Mouse (Mus musculus): ENCODE results near the gene Spata21. TPM values are rescaled to one million over a fixed set of nuclear protein-coding genes. Genes with fewer than 3 reads are reported as not detected.

The Spata21 gene
- total RNA-seq (2017): not detected in 2 replicates

DNA sequence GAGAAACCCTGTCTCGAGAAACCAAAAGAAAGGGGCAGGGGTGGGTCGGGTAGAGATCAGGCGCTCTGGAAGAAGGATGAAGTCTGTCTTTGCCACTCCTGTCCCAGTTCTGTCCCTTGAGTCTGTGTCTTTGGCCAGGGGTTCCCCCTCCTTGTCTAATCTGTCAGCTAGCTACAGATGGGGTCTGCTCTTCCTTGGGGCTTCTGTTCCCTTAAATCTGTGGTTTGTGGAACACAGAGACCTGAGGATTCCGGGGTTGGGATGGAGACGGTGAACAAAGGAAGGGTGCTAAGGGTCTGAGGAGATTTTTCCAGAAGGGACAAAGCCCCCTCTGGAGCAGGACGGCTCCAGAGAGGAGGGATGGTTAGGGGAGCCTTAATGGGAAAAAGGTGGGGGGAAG lies at the start of gene Spata21:
TSS of gene Spata21 (plus strand) at position 301 of the 400 bp plus-strand sequence.
- ATAC-seq (replicated peaks; ENCODE audit: low read depth, poor library complexity, severe bottlenecking): no peak

DNA sequence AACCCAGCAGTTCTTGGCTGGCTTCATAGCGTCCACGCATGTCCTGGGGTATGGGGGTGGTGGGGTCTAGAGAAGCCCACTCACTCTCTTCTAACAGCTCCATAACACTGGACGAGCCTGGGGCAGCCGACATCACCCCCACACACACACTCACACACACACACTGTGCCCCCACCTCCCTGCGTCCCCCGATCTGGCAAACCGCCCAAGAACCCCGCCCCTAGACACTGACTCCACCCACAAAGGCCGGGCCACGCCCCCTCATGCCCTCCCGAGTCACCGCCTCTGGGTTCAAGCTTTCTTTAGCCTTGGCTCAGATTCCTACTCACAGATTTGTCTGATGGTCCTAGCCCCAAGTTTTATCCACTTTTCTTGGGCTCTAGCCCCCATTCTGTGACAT lies 47.0 kb upstream of the Spata21 start:
- no peak for ATAC-seq (replicated peaks; ENCODE audit: low read depth, poor library complexity, severe bottlenecking)

DNA sequence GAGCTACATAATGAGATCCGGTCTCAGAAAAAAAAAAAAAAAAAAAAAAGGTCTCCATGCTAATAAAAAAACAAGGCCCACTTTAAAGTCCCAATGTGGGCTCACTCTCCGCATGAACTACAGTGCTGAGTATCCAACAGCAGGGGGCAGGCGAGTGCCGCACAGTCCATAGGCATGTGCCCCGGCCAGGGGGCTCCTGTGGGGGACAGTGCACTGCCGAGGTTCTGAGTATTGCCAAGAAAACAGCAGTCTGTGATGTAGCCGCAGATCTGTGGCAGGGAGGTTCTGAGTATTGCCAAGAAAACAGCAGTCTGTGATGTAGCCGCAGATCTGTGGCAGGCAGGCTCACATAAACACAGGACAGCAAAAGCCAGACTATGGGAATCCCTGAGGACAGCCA lies 43.3 kb upstream of the Spata21 start:
- ATAC-seq (replicated peaks; ENCODE audit: low read depth, poor library complexity, severe bottlenecking): peak; percentile 93

DNA sequence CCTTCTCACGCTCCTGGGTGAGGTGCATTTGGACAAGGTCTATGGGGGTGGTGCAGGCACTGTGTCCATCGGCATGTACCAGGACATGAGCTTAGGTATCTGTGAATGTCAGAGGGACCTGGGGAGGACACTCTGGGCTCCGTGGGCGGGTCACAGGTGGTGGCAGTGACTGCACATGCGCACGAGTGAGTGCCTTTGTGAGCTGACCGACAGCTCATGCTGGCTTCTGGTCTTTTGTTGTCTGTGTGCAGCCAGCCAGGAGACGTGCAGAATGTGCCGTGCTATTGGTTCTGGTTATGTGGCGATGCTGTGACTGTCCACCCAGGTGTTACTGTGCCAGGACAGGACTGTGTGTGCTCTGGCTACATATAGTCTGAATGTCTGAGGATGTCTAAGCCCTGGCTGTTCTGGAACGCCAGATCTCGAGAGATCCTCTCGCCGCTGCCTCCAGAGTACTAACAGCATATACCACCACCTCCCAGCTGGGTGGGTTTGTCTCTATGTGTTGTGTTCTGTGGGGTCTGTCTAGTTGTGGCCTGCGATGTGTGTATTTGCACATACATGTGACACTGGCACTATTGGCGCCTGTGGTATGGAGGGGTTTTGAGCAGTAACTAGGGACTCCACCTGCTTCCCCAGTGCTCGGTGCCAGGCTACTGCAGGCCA lies 39.2 kb upstream of the Spata21 start:
- ATAC-seq (replicated peaks; ENCODE audit: low read depth, poor library complexity, severe bottlenecking): no peak

DNA sequence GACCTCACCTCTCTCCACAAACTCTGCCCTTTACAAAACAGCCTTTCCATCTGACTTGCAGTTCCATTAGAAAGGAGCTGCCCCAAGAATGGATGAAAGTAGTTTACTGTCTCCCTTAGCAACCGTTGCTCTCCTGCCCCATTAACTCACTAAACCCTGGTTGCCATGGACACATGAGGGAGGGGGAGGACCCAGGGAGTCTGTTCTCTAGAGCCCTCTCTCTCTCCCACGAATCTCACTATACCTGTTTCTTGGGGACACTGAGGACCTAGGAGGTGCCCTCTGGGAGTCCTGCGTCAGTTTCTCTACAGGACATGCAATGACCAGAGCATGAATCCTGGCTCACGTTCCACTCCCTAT lies 38.7 kb upstream of the Spata21 start:
- no peak for ATAC-seq (replicated peaks; ENCODE audit: low read depth, poor library complexity, severe bottlenecking)

DNA sequence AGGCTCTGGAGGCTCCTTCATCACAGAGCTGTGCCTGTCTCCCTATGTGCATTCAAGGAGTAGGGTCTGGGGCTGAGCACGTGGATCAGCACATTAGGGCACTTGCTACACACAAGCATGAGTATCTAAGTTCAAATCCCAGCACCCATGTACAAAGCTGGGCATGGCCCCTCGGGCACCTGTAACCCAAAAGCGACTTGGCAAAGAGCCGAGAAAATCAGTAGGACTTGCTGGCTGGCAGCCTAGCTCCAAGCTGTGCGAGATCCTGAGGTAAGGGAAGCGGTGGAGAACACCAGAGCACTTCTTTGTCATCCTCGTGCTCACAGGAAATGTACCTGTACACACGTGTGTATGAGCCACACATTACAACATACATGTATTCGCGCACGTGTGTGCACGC lies 35.7 kb upstream of the Spata21 start:
- ATAC-seq (replicated peaks; ENCODE audit: low read depth, poor library complexity, severe bottlenecking): no peak

DNA sequence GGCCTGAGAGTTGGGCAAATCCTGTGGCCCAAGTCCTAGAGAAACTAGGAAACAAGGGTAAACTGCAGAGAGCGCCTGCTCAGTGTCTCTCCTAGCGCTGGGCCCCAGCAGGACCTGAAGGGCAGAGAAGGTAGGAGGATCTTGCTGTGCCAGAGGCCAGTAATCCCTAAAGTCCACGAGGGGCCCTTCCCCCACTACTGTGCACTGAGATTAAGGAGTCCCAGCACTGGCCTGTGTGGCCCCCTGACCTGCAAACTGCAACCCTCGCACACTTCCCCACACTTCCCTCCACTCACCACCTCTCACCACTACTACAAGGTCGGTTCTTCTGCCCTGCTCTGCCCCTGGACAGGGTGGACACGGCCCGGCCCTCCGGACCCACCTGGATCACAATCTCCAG lies 35.0 kb upstream of the Spata21 start:
- ATAC-seq (replicated peaks; ENCODE audit: low read depth, poor library complexity, severe bottlenecking): no peak

DNA sequence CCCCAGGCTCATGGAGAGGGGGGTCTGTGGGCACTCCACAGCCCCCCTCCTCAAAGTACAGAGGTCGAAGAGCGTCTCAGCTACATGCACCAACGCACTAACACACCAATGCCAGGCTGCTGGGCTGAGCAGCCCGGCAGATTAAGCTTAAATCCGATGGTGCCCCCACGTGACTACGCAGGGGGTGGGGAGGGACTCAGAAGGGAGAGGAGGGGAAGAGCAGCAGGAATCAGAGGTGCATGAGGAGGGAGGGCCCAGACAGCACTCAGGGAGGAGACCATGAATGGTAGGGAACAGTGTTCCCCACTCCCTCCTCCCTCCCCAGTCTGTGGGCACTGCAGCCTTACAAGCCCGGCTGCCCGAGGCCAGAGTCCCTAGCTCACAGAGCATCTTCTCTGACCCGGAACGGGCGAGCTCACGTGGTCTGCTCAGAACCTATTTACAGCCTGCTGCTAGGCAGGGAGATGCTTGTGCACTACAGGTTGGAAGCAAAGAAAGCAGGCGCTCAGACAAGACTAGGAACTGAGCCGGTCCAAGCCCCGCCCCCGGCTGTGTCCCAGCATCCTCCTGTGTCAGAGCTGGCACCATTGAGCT lies 34.5 kb upstream of the Spata21 start:
- ATAC-seq (replicated peaks; ENCODE audit: low read depth, poor library complexity, severe bottlenecking): no peak

DNA sequence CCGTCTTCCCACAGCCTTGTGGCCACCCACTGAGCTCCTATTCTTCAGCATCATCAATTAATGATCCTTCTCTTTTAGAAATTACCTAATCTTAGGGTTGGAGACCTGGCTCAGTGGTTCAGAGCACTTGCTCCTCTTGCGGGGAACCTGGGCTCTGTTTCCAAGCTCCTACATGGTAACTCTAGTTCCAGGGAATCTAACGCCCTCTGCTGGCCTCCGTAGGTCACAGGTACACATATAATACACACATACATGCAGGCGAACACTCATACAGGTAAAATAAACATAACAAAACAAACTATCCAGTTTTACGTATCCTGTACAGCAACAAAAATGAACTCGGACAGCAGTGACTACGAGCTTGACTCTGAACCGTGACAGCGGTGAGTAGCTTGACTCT lies 31.2 kb upstream of the Spata21 start:
- no peak for ATAC-seq (replicated peaks; ENCODE audit: low read depth, poor library complexity, severe bottlenecking)

DNA sequence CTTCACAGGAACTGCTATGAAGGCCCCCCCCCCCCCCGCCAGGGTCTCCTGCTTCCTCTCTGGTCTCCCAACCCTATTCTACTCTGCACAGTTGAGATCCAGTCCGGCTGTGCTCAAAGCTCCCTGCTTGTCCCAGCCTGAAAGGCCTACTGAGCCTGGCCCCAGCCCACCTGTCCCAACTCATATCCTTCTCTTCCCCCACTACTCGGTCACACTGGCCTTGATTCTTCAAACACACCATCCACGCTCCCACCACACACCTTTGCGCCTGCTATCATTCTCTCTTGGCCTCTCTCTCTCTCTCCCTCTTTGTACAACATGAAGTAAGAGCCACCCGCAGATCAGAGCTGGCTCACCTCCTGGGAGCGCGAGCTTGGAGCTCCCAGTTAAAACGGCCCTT lies 29.3 kb upstream of the Spata21 start:
- no peak for ATAC-seq (replicated peaks; ENCODE audit: low read depth, poor library complexity, severe bottlenecking)

DNA sequence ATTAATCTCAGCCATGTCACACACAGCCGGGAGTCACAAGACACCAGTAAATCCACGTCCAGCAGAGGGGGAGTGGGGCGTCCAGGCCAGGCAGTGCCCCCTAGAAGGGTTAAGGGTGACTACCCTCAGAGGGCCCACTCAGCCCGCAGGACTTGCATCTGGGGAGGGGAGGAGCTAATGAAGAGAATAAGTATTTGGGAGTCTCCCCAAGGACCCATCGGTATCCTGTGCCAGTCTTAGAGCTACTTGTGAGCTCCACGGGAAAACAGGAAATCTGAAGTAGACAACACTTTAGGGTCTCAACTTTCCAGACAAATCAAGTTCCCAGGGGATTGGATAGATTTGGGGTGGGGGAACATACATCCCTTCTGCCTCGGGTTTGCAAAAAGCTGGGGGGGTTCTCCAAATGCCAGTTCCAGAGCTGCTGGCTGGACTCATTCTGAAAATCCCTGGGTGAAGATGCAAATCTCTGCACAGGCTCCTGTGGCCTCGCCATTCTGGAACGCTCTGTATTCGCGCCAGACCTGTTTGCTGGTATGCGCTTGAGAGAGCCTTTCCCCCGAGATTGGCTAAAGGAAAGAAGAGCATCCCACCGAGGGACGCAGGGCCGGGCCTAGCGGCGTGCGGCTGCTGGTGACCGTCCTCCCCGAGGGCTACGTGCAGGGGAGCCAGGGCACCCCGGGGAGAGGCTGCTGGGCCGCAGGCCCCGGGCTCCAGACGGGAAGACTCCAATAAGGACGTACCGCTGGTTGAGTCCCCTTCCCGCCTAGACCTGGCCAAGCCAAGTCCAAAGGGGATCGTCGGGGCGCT lies 28.3 kb upstream of the Spata21 start:
- ATAC-seq (replicated peaks; ENCODE audit: low read depth, poor library complexity, severe bottlenecking): no peak

DNA sequence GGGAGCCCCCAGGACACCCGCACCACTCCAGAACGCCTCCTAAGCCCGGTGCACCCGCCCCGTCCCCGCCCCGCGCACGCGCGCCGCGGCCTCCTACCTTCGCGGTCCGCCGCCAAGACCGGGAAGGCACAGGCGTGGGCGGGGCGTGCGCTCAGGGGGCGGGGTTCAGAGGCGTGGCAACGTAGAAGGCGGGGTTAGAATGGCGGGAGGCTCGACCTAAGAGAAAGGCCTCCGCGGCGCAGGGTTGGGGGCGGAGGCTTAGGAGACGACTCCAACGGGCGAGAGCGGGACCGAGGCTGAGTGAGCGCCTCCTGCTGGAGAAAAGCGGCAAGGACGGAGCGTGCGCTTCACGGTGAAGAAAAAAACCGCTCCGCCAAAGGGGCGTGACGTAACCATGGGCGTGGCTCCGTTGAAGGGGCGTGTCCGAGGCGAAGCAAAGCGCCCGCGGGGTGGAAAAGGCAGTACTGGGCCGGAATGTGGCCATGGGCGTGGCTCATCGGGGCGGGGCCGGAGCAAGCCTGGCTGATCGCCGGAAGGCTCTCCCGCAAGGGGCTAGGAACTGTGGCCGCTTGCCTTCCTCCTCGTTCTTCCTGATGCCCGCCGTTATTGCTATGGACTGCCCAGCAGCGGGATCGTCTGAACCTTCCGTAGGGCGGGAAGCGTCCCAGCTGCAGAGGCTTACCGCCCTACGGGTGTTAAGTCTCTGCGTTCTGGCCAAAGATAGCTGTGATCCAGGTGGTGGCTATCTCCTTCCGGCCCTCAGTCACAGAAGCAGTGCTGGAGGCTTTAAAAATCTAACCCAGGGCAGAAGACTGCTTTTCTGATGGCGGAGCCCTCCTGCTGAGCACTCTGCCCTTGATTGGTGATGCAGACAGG lies 27.5 kb upstream of the Spata21 start, which contains the start of gene Crocc:
TSS of gene Crocc (minus strand) at position 125 of the 876 bp plus-strand sequence.
- ATAC-seq (replicated peaks; ENCODE audit: low read depth, poor library complexity, severe bottlenecking): peak; percentile 87

DNA sequence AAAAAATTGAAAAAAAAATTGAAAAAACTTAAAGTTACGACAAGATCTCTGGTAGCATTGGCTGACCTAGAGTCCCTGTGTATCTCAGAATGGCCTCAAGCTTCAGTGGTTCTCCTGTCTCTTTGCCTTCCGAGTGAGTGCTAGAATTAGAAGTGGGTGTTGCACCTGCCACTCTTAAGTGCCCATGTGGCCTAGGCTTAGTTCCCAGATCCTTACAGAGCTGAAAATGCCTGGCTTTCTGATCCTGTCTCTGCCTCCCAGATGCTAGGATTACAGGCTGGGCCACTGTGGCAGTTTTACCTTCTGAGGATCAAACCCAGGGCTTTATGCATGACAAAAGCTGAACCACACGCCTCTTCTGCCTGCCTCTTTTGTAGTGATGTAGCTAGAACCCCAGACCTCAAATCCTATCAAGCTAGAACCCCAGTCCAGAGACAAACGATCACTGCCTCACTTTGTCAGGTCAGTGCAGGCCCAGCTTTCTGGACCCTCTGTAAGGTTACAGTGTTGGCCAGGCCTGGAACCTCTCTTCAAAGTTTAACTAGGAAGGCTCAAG lies 24.0 kb upstream of the Spata21 start:
- no peak for ATAC-seq (replicated peaks; ENCODE audit: low read depth, poor library complexity, severe bottlenecking)

DNA sequence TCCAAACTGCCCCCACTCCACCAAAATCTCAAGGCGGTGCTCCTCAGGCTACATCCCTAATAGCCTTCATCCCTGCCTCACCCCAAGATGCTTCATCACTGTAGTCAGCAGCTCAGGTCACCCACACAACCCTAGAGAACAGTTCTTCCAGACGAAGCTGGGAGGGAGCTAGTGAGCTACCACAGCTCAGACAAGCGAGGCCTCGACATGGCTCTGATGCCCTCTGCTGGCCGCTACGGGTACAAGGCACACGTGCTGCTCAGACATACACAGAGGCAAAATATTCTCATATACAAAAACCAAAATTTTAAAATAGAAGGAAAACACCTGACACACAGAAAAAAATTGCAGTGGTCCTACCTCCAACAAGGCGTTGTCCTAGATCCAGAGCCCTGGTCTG lies 23.0 kb upstream of the Spata21 start:
- ATAC-seq (replicated peaks; ENCODE audit: low read depth, poor library complexity, severe bottlenecking): peak; percentile 59

DNA sequence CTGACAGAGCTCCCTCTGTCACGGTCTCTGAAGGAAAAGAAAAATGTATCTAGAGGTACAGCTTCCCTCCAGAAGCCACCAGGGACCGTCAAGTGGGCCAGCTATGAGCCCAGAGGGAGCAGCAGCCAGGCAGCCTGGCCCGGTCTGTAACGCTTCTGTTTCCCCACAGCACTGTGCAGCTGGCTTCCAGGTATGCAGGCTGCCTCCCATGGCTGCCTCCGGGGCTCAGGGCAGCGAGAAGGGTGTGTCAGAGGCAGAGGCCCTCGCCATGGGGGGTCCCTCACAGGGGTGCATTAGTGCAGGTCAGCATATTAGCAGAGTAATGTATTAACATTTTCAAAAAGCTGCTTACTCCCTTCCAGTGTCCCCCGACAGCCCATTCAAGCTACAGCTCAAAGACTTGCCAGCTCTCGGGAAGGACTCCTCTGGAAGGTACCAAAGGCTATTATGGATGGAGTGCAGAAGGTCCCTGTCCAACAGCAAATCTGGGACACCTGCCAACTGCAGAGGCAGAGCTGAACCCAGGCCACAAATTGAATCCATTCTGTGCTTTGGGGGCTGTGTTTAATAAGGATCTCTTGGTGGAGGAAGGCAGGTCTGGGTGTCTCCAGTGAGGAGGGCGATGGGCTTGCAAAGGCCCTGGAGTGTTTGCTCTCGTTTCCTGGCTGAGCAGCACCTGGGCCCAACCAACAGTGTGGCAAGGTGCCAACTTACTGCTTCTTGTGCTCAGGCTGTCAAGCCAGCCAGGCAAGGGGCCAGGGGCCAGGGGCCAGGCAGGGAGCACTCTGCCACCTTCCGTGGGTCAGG lies 21.2 kb upstream of the Spata21 start:
- ATAC-seq (replicated peaks; ENCODE audit: low read depth, poor library complexity, severe bottlenecking): no peak

DNA sequence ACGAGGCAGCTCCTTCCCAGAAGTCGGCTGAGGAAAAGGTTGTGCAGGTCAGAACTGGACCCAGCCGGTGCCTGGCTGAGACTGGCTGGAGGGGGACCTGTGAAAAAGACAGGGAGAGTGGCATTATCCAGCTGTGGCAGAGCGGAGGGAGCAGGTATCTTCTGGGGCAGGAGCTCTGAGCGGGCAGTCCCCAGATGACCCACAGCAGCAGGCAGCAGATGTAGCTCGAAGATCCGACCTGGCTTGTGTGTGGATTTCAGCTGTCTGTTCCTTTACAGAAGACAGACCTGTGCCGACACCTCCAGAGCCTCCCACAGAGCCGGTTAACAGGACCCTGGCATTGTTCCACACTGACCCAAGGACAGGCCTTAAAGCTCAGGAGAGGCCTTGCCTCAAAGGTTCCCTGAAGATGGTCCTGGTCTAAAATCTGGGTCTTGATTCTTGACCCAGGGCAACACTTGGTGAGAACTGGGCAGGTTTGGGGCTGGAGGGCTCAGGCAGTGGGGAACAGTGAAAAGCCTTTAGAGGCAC lies 20.6 kb upstream of the Spata21 start:
- no peak for ATAC-seq (replicated peaks; ENCODE audit: low read depth, poor library complexity, severe bottlenecking)

DNA sequence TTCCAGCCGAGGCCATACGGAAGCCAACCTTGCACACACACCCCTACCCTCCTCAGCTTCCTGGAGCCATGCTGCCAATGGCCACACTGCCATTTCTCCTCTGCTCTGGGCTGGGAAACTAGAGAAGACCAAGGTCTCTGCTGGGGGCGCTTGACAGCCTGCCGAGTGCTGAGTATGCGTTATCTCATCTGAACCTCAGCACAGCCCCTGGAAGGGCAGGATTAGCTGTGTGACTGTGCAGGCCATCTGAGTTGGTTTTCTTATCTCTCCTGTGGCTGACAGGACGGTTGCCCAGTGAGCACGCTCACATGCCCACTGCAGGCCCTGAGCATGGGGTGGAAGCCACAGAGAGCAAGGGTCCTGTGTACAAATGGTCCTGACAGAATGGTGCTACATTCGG lies 19.5 kb upstream of the Spata21 start:
- ATAC-seq (replicated peaks; ENCODE audit: low read depth, poor library complexity, severe bottlenecking): peak; percentile 30

DNA sequence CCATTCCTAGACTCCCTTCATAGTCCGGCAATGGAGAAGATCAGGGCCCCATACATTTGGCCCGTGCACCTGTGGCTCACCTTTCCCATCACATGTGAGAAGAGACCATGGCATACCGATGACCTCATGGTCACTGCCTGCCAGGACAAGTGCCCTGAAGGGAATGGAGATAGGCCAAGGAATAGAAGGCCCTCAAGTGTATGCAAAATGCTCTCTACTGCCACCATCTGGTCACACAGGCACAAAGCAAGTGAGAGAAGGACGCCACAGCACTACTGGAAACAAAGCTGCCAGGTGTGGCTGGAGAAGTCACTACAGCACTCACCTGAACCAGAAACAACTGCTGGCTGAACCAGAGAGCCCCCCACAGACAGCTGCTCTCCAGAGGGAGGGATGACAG lies 18.4 kb upstream of the Spata21 start:
- ATAC-seq (replicated peaks; ENCODE audit: low read depth, poor library complexity, severe bottlenecking): no peak; the same call in 1 of the 2 replicates

DNA sequence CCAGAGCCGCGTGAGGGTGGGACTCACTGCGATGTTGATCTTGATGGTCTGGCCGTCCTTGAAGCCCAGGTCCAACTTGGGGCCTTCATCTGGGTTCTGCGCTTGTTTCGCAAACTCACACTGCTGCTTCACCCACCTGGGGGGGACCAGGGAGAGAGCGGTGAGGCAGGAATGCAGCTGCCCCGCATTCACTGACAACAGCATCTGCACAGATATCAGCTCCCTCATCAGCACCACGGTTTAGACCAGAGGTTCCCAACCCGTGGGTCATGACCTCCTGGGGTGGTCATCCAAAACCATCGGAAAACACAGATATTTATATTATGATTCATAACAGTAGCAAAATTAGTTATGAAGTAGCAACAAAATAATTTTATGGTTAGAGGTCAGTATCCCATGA lies 15.6 kb upstream of the Spata21 start:
- no peak for ATAC-seq (replicated peaks; ENCODE audit: low read depth, poor library complexity, severe bottlenecking)
